Mouse (Mus musculus): ENCODE measurements around the gene Kirrel. TPM values are rescaled to one million over a fixed set of nuclear protein-coding genes. Genes with fewer than 3 reads are reported as not detected.

Kirrel gene
- polyA plus RNA-seq, 1 experiment from 2014 or later = 5.0 TPM

- Histone ChIP-seq H3K9me3 (no peaks in the 10 kb centered on the region), H3K4me1 (peaks cover 22% of the 10 kb centered on the region), H3K36me3 (no peaks in the 10 kb centered on the region), H3K4me2 (replicated peaks) (no peak overlapping the region), H3K27me3 (no peaks in the 10 kb centered on the region), H3K9ac (replicated peaks) (no peak overlapping the region), H3K4me3 (no peak overlapping the region), H3K27ac (replicated peaks) (no peak overlapping the region)
- WGBS = 73% methylated on average over 6 of the region's 6 CpGs
- ATAC-seq (replicated peaks) = no peak
These were observed 80.8 kb downstream of the Kirrel start for GRCm38 (mm10) chr3:87093718-87094117.

- no peaks in the 10 kb centered on the region for H3K27me3 ChIP-seq
- H3K9me3 ChIP-seq = no peaks in the 10 kb centered on the region
- WGBS = 73% methylated on average over 13 of the region's 13 CpGs
- no peak overlapping the region for H3K4me2 ChIP-seq (replicated peaks)
- ATAC-seq (replicated peaks) = peak; percentile 89
- no peak overlapping the region for H3K9ac ChIP-seq (replicated peaks)
- peaks cover 8% of the 10 kb centered on the region; the same call in 1 of the 2 replicates for H3K36me3 ChIP-seq
- no peak overlapping the region for H3K27ac ChIP-seq (replicated peaks)
- no peak overlapping the region for H3K4me3 ChIP-seq
- H3K4me1 ChIP-seq = 0 out of 2 replicates have a peak, but pooled peaks cover 6% of the 10 kb centered on the region
These were observed 84.6 kb downstream of the Kirrel start for GRCm38 (mm10) chr3:87089694-87090565.

GRCm38 (mm10) chr3:87087146-87087545, 87.4 kb downstream of the Kirrel start:
- Histone ChIP-seq H3K4me1 (no peaks in the 10 kb centered on the region), H3K27me3 (no peaks in the 10 kb centered on the region), H3K9me3 (no peaks in the 10 kb centered on the region), H3K36me3 (peaks cover 29% of the 10 kb centered on the region), H3K4me3 (no peak overlapping the region), H3K27ac (replicated peaks) (no peak overlapping the region), H3K4me2 (replicated peaks) (no peak overlapping the region), H3K9ac (replicated peaks) (no peak overlapping the region)
- no peak for ATAC-seq (replicated peaks)
- 64% methylated on average over 7 of the region's 7 CpGs for WGBS

- WGBS = 74% methylated on average over 3 of the region's 3 CpGs
- H3K4me3 ChIP-seq = no peak overlapping the region
- peaks cover 30% of the 10 kb centered on the region for H3K36me3 ChIP-seq
These were observed 92.3 kb downstream of the Kirrel start for GRCm38 (mm10) chr3:87082235-87082634.

GRCm38 (mm10) chr3:87079751-87080150, 94.8 kb downstream of the Kirrel start:
- no peak overlapping the region for H3K9ac ChIP-seq (replicated peaks)
- no peak for ATAC-seq (replicated peaks)
- H3K27ac ChIP-seq (replicated peaks) = no peak overlapping the region
- no peak overlapping the region for H3K4me2 ChIP-seq (replicated peaks)
- H3K27me3 ChIP-seq = no peaks in the 10 kb centered on the region
- H3K9me3 ChIP-seq = no peaks in the 10 kb centered on the region
- WGBS = 95% methylated on average over 4 of the region's 4 CpGs
- no peak overlapping the region for H3K4me3 ChIP-seq
- no peaks in the 10 kb centered on the region for H3K4me1 ChIP-seq
- H3K36me3 ChIP-seq = peaks cover 20% of the 10 kb centered on the region

More at GRCm38 (mm10) chr3:87082235-87082634, 92.3 kb downstream of the Kirrel start:
- Histone ChIP-seq H3K9me3 (no peaks in the 10 kb centered on the region), H3K9ac (replicated peaks) (no peak overlapping the region), H3K27ac (replicated peaks) (no peak overlapping the region), H3K4me2 (replicated peaks) (no peak overlapping the region), H3K27me3 (no peaks in the 10 kb centered on the region), H3K4me1 (no peaks in the 10 kb centered on the region)
- ATAC-seq (replicated peaks) = no peak

GRCm38 (mm10) chr3:87079301-87079700, 95.2 kb downstream of the Kirrel start:
- Histone ChIP-seq H3K9me3 (no peaks in the 10 kb centered on the region), H3K36me3 (peaks cover 16% of the 10 kb centered on the region), H3K4me3 (no peak overlapping the region), H3K4me2 (replicated peaks) (no peak overlapping the region), H3K4me1 (no peaks in the 10 kb centered on the region), H3K9ac (replicated peaks) (no peak overlapping the region), H3K27ac (replicated peaks) (no peak overlapping the region), H3K27me3 (no peaks in the 10 kb centered on the region)
- ATAC-seq (replicated peaks) = no peak
- WGBS = 91% methylated on average over 7 of the region's 7 CpGs

- Histone ChIP-seq H3K4me3 (no peak overlapping the region), H3K9ac (replicated peaks) (no peak overlapping the region), H3K4me1 (peaks cover 8% of the 10 kb centered on the region), H3K36me3 (peaks cover 4% of the 10 kb centered on the region; the same call in 1 of the 2 replicates), H3K9me3 (no peaks in the 10 kb centered on the region), H3K27me3 (no peaks in the 10 kb centered on the region), H3K27ac (replicated peaks) (no peak overlapping the region), H3K4me2 (replicated peaks) (no peak overlapping the region)
- no peak for ATAC-seq (replicated peaks)
- WGBS = 85% methylated on average over 9 of the region's 9 CpGs
These were observed 96.9 kb downstream of the Kirrel start for GRCm38 (mm10) chr3:87077681-87078080.

- Histone ChIP-seq H3K36me3 (no peaks in the 10 kb centered on the region), H3K4me1 (peaks cover 9% of the 10 kb centered on the region), H3K9me3 (no peaks in the 10 kb centered on the region), H3K4me2 (replicated peaks) (no peak overlapping the region), H3K27ac (replicated peaks) (no peak overlapping the region), H3K9ac (replicated peaks) (no peak overlapping the region), H3K27me3 (no peaks in the 10 kb centered on the region), H3K4me3 (no peak overlapping the region)
- 86% methylated on average over 5 of the region's 5 CpGs for WGBS
- no peak for ATAC-seq (replicated peaks)
These were observed 97.6 kb downstream of the Kirrel start for GRCm38 (mm10) chr3:87076899-87077298.

- 81% methylated on average over 7 of the region's 7 CpGs for WGBS
- no peaks in the 10 kb centered on the region for H3K27me3 ChIP-seq
- no peaks in the 10 kb centered on the region for H3K36me3 ChIP-seq
- no peak overlapping the region for H3K27ac ChIP-seq (replicated peaks)
- peaks cover 9% of the 10 kb centered on the region for H3K4me1 ChIP-seq
- no peak overlapping the region for H3K4me2 ChIP-seq (replicated peaks)
- no peaks in the 10 kb centered on the region for H3K9me3 ChIP-seq
- no peak for ATAC-seq (replicated peaks)
- H3K9ac ChIP-seq (replicated peaks) = no peak overlapping the region
- H3K4me3 ChIP-seq = no peak overlapping the region
These were observed 98.4 kb downstream of the Kirrel start for GRCm38 (mm10) chr3:87076161-87076560.

- Histone ChIP-seq H3K27ac (replicated peaks) (no peak overlapping the region), H3K36me3 (no peaks in the 10 kb centered on the region), H3K9ac (replicated peaks) (no peak overlapping the region), H3K4me2 (replicated peaks) (no peak overlapping the region), H3K4me3 (no peak overlapping the region), H3K27me3 (no peaks in the 10 kb centered on the region), H3K9me3 (no peaks in the 10 kb centered on the region), H3K4me1 (peaks cover 9% of the 10 kb centered on the region)
- peak; percentile 29; the same call in 1 of the 2 replicates for ATAC-seq (replicated peaks)
- 10% methylated on average over 13 of the region's 13 CpGs for WGBS
These were observed 101.7 kb downstream of the Kirrel start for GRCm38 (mm10) chr3:87072612-87073515.

- Histone ChIP-seq H3K4me2 (replicated peaks) (no peak overlapping the region), H3K9me3 (no peaks in the 10 kb centered on the region), H3K4me1 (peaks cover 9% of the 10 kb centered on the region), H3K9ac (replicated peaks) (no peak overlapping the region), H3K27me3 (no peaks in the 10 kb centered on the region), H3K4me3 (no peak overlapping the region), H3K27ac (replicated peaks) (no peak overlapping the region), H3K36me3 (no peaks in the 10 kb centered on the region)
- ATAC-seq (replicated peaks) = no peak
- WGBS = 68% methylated on average over 3 of the region's 3 CpGs
These were observed 102.4 kb downstream of the Kirrel start for GRCm38 (mm10) chr3:87072191-87072590.

- 91% methylated on average over 8 of the region's 8 CpGs for WGBS
- no peak overlapping the region for H3K4me3 ChIP-seq
- no peak for ATAC-seq (replicated peaks)
These were observed 107.1 kb downstream of the Kirrel start for GRCm38 (mm10) chr3:87067396-87067975.

More at GRCm38 (mm10) chr3:87067396-87067975, 107.1 kb downstream of the Kirrel start:
- Histone ChIP-seq H3K27ac (replicated peaks) (no peak overlapping the region), H3K9me3 (no peaks in the 10 kb centered on the region), H3K9ac (replicated peaks) (no peak overlapping the region), H3K4me1 (no peaks in the 10 kb centered on the region; the same call in 1 of the 2 replicates), H3K4me2 (replicated peaks) (no peak overlapping the region), H3K27me3 (no peaks in the 10 kb centered on the region), H3K36me3 (no peaks in the 10 kb centered on the region)
